Mouse (Mus musculus) E14TG2a.4 (cell line): ENCODE data around the gene Eif4e.

ENCODE experiments used
- CTCF ChIP-seq: conservative IDR thresholded peaks from 2 replicates; pipeline ENCODE4 v1.5.1; 2014; ENCODE audit warnings: low read length
- NANOG ChIP-seq: IDR thresholded peaks from 2 replicates; pipeline ENCODE4 v1.6.1; 2014; ENCODE audit warnings: borderline replicate concordance, low read length, mixed read lengths

DNA sequence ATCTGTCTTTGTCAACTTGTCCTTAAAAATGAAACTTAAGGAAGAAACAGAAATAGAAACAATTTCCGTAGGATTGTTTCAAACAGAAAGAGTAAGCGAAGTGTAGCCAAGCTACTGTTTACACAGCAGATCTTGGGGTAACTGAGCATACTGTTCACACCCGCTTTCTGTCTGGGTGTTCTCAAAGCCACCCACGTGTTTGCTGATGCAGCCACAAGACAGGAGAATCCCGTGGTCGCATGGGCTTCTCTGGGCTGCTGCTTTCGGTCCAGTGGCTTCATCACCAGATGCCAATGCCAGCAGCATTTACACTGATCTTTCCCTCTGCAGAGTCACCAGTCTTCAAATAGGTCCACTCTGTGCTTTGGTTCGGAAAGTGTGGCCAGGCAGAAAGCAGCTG is 79.2 kb downstream of the Eif4e start:
- no peak for TF ChIP-seq NANOG
- no peak for TF ChIP-seq CTCF
